Mouse (Mus musculus) neural tube, embryonic 11.5 days (tissue): ENCODE data around the gene Pde3b. TPM values are rescaled to one million over a fixed set of nuclear protein-coding genes. Genes with fewer than 3 reads are reported as not detected.
"Not testable (repeated sequence)": the region's sequence is repeated elsewhere in the genome, so short reads cannot be mapped to it uniquely, and the experiment has no call there.

Experiments used
- ATAC-seq: fragments of 200-750 bp; cut with Nextera tagmentation; 2 replicates; pipeline ENCODE4 v1.8.0; 2017; ENCODE audit warnings: moderate number of reproducible peaks, mild to moderate bottlenecking, moderate TSS enrichment, moderate library complexity; ENCODE audit not compliant: insufficient read depth, low FRiP score, low TSS enrichment
- DNase-seq: peaks from one replicate; pipeline ENCODE4 v3.0.0-alpha.2; 2015; ENCODE audit warnings: low spot score
- H3K27ac ChIP-seq: fragments of 300-500 bp; sonication (generic); 2 replicates; pipeline ENCODE4 v1.5.1; 2014; ENCODE audit warnings: low read depth, mild to moderate bottlenecking, low read length
- H3K27me3 ChIP-seq: fragments of 300-500 bp; sonication (generic); 2 replicates; pipeline ENCODE4 v1.6.1; 2014; ENCODE audit warnings: mild to moderate bottlenecking, low read length, mixed read lengths; ENCODE audit not compliant: control insufficient read depth, insufficient read depth
- H3K36me3 ChIP-seq: fragments of 300-500 bp; sonication (generic); 2 replicates; pipeline ENCODE4 v1.6.1; 2014; ENCODE audit warnings: mild to moderate bottlenecking, low read length, moderate library complexity, mixed read lengths; ENCODE audit not compliant: control insufficient read depth, insufficient read depth
- H3K4me1 ChIP-seq: fragments of 300-500 bp; sonication (generic); 2 replicates; pipeline ENCODE4 v1.6.1; 2014; ENCODE audit warnings: low read length, mixed read lengths; ENCODE audit not compliant: control insufficient read depth, insufficient read depth
- H3K4me2 ChIP-seq: fragments of 300-500 bp; sonication (generic); 2 replicates; pipeline ENCODE4 v1.6.1; 2014; ENCODE audit warnings: low read depth, mild to moderate bottlenecking, moderate library complexity
- H3K4me3 ChIP-seq: fragments of 300-500 bp; sonication (generic); 2 replicates; pipeline ENCODE4 v1.5.1; 2014; ENCODE audit warnings: low read depth, low read length
- H3K9ac ChIP-seq: fragments of 300-500 bp; sonication (generic); 2 replicates; pipeline ENCODE4 v1.6.1; 2014; ENCODE audit warnings: mild to moderate bottlenecking, low read length
- H3K9me3 ChIP-seq: fragments of 300-500 bp; sonication (generic); 2 replicates; pipeline ENCODE4 v1.6.1; 2016; ENCODE audit warnings: low read length; ENCODE audit not compliant: control insufficient read depth
- WGBS: fragments of 180-500 bp; shearing (Covaris S2); extraction: QIAGEN DNeasy Blood & Tissue Kit; methylation state at CpG from one replicate; pipeline ENCODE4 v1.1.7; 2014; 5-methylcytosine and 5-hydroxymethylcytosine counted together
- polyA plus RNA-seq: library from polyadenylated mRNA; unstranded; fragments of >200 nt; fragmentation: Nextera tagmentation; extraction: Ambion mirVana; gene quantifications from 2 replicates; pipeline ENCODE4 v1.2.1, GENCODE M21; 2014

Pde3b gene
- polyA plus RNA-seq, 1 experiment from 2014 or later: 12.7 TPM

GRCm38 (mm10) chr7:114492540-114492939, 77.5 kb downstream of the Pde3b start:
- ATAC-seq: no peak

GRCm38 (mm10) chr7:114494033-114494432, 79.0 kb downstream of the Pde3b start:
- Histone ChIP-seq H3K27me3 (no peaks in the 10 kb centered on the region), H3K9me3 (no peaks in the 10 kb centered on the region), H3K4me2 (no peak overlapping the region), H3K27ac (no peak overlapping the region), H3K9ac (no peak overlapping the region), H3K36me3 (no peaks in the 10 kb centered on the region), H3K4me1 (no peaks in the 10 kb centered on the region), H3K4me3 (no peak overlapping the region)
- DNase-seq (no peak), ATAC-seq (no peak)
- WGBS: 92% methylated on average over 5 of the region's 5 CpGs

More at GRCm38 (mm10) chr7:114492540-114492939, 77.5 kb downstream of the Pde3b start:
- Histone ChIP-seq H3K9me3 (no peaks in the 10 kb centered on the region), H3K4me2 (no peak overlapping the region), H3K4me1 (no peaks in the 10 kb centered on the region), H3K27ac (no peak overlapping the region), H3K36me3 (no peaks in the 10 kb centered on the region), H3K9ac (no peak overlapping the region), H3K4me3 (no peak overlapping the region), H3K27me3 (no peaks in the 10 kb centered on the region)
- DNase-seq: no peak

- Histone ChIP-seq H3K27ac (no peak overlapping the region), H3K9me3 (no peaks in the 10 kb centered on the region), H3K4me2 (no peak overlapping the region), H3K27me3 (no peaks in the 10 kb centered on the region), H3K4me3 (no peak overlapping the region), H3K9ac (no peak overlapping the region), H3K4me1 (no peaks in the 10 kb centered on the region), H3K36me3 (no peaks in the 10 kb centered on the region)
- WGBS: 86% methylated on average over 1 of the region's 1 CpGs
- ATAC-seq (no peak), DNase-seq (no peak)
Measured at GRCm38 (mm10) chr7:114499293-114499692, 84.2 kb downstream of the Pde3b start.

- Histone ChIP-seq H3K27ac (no peak overlapping the region), H3K9ac (no peak overlapping the region), H3K27me3 (no peaks in the 10 kb centered on the region), H3K4me1 (no peaks in the 10 kb centered on the region), H3K9me3 (no peaks in the 10 kb centered on the region), H3K4me2 (no peak overlapping the region), H3K36me3 (0 out of 2 replicates have a peak, but pooled peaks cover 2% of the 10 kb centered on the region), H3K4me3 (no peak overlapping the region)
- ATAC-seq: no peak
- 84% methylated on average over 2 of the region's 2 CpGs for WGBS
- DNase-seq: no peak
Measured at GRCm38 (mm10) chr7:114508879-114509278, 93.8 kb downstream of the Pde3b start.

- H3K9me3 ChIP-seq: no peaks in the 10 kb centered on the region
Measured at GRCm38 (mm10) chr7:114520122-114520521, 105.0 kb downstream of the Pde3b start.

GRCm38 (mm10) chr7:114526245-114526644, 111.2 kb downstream of the Pde3b start:
- Histone ChIP-seq H3K36me3 (no peaks in the 10 kb centered on the region), H3K9ac (no peak overlapping the region), H3K4me1 (no peaks in the 10 kb centered on the region), H3K9me3 (no peaks in the 10 kb centered on the region), H3K27me3 (no peaks in the 10 kb centered on the region), H3K27ac (no peak overlapping the region), H3K4me2 (no peak overlapping the region), H3K4me3 (no peak overlapping the region)
- ATAC-seq (no peak), DNase-seq (no peak)
- WGBS: 91% methylated on average over 1 of the region's 1 CpGs

More at GRCm38 (mm10) chr7:114520122-114520521, 105.0 kb downstream of the Pde3b start:
- Histone ChIP-seq H3K9ac (no peak overlapping the region), H3K4me3 (no peak overlapping the region), H3K4me2 (no peak overlapping the region), H3K27ac (no peak overlapping the region), H3K27me3 (no peaks in the 10 kb centered on the region), H3K36me3 (no peaks in the 10 kb centered on the region; the same call in 1 of the 2 replicates), H3K4me1 (no peaks in the 10 kb centered on the region)
- WGBS: 100% methylated on average over 1 of the region's 1 CpGs
- ATAC-seq (no peak), DNase-seq (no peak)

GRCm38 (mm10) chr7:114536179-114536578, 121.1 kb downstream of the Pde3b start:
- no peak for ATAC-seq
- WGBS: 100% methylated on average over 1 of the region's 1 CpGs
- no peak overlapping the region for H3K4me3 ChIP-seq

GRCm38 (mm10) chr7:114562531-114563241, 147.6 kb downstream of the Pde3b start, which contains the start of gene Cyp2r1:
Gene Cyp2r1, minus strand, starts transcription at chr7:114562972.
- peak within 1 kb of the TSS; percentile 63 for H3K9ac ChIP-seq
- H3K9me3 ChIP-seq: no peaks in the 10 kb centered on the region
- ATAC-seq: peak; percentile 100
- no peaks in the 10 kb centered on the region for H3K27me3 ChIP-seq
- peak within 1 kb of the TSS; percentile 49 for H3K4me3 ChIP-seq
- H3K27ac ChIP-seq: peak within 1 kb of the TSS; percentile 77
- H3K4me1 ChIP-seq: no peaks in the 10 kb centered on the region
- WGBS: 6% methylated on average over 56 of the region's 56 CpGs
- H3K36me3 ChIP-seq: no peaks in the 10 kb centered on the region
- H3K4me2 ChIP-seq: peak within 1 kb of the TSS; percentile 68
- peak; percentile 89 for DNase-seq

More at GRCm38 (mm10) chr7:114536179-114536578, 121.1 kb downstream of the Pde3b start:
- H3K4me2 ChIP-seq: no peak overlapping the region
- H3K36me3 ChIP-seq: 0 out of 2 replicates have a peak, but pooled peaks cover 3% of the 10 kb centered on the region
- no peak for DNase-seq
- no peak overlapping the region for H3K27ac ChIP-seq
- no peaks in the 10 kb centered on the region for H3K9me3 ChIP-seq
- H3K9ac ChIP-seq: no peak overlapping the region
- no peaks in the 10 kb centered on the region for H3K27me3 ChIP-seq
- no peaks in the 10 kb centered on the region for H3K4me1 ChIP-seq

- ATAC-seq, H3K4me1 ChIP-seq, H3K4me3 ChIP-seq, H3K27ac ChIP-seq, H3K9me3 ChIP-seq, DNase-seq, H3K27me3 ChIP-seq, H3K9ac ChIP-seq, H3K36me3 ChIP-seq, H3K4me2 ChIP-seq: not testable (repeated sequence)
- 92% methylated on average over 4 of the region's 4 CpGs for WGBS
Measured at GRCm38 (mm10) chr7:114573866-114574265, 158.8 kb downstream of the Pde3b start.
